Mouse (Mus musculus) cerebellum, adult 2 months (tissue): ENCODE data around the gene AU015836.

Experiments used
- CTCF ChIP-seq: fragments of 200-500 bp; IDR thresholded peaks from 2 replicates; pipeline ENCODE4 v1.5.1; 2011; ENCODE audit warnings: low read depth, mild to moderate bottlenecking, control low read depth, low read length, moderate library complexity, borderline replicate concordance; ENCODE audit not compliant: insufficient read depth
- POLR2A ChIP-seq: fragments of 200-500 bp; IDR thresholded peaks from 2 replicates; pipeline ENCODE4 v1.6.1; 2011; ENCODE audit warnings: low read length, control low read depth, borderline replicate concordance; ENCODE audit not compliant: insufficient read depth

- TF ChIP-seq POLR2A = no peak
- no peak for TF ChIP-seq CTCF
These were observed 40.1 kb upstream of the AU015836 start for GRCm38 (mm10) chrX:93928379-93928778.
